Mouse (Mus musculus): ENCODE measurements around the gene Trpc3. TPM values are rescaled to one million over a fixed set of nuclear protein-coding genes. Genes with fewer than 3 reads are reported as not detected.
"Not testable (repeated sequence)": the region's sequence is repeated elsewhere in the genome, so short reads cannot be mapped to it uniquely, and the experiment has no call there.

Gene Trpc3
- polyA plus RNA-seq, 1 experiment from 2014 or later, result 9.2 TPM

GRCm38 (mm10) chr3:36613908-36614255 lies 76.1 kb downstream of the Trpc3 start:
- no peak overlapping the region for H3K27ac ChIP-seq (ENCODE audit: low read depth, low read length)
- no peaks in the 10 kb centered on the region for H3K4me1 ChIP-seq (ENCODE audit: control insufficient read depth, insufficient read depth, low read length)
- H3K36me3 ChIP-seq (ENCODE audit: control insufficient read depth, insufficient read depth, low read length), result no peaks in the 10 kb centered on the region; the same call in 1 of the 2 replicates
- H3K9me3 ChIP-seq (ENCODE audit: control insufficient read depth, low read length), result no peaks in the 10 kb centered on the region
- no peak for ATAC-seq (ENCODE audit: low FRiP score, low TSS enrichment)
- no peak overlapping the region for H3K4me3 ChIP-seq (ENCODE audit: low read length)
- peak overlapping the region; percentile 69; the same call in 1 of the 2 replicates for H3K4me2 ChIP-seq (replicated peaks; ENCODE audit: low read depth, low read length)
- no peak overlapping the region for H3K9ac ChIP-seq (ENCODE audit: low read depth, low read length)
- no peaks in the 10 kb centered on the region for H3K27me3 ChIP-seq (ENCODE audit: control insufficient read depth, insufficient read depth, low read length)
- WGBS, result 58% methylated on average over 5 of the region's 5 CpGs

- peak within 1 kb of the TSS; percentile 66 for H3K4me3 ChIP-seq (ENCODE audit: low read length)
- peak within 1 kb of the TSS; percentile 69 for H3K9ac ChIP-seq (ENCODE audit: low read depth, low read length)
- ATAC-seq (ENCODE audit: low FRiP score, low TSS enrichment), result peak; percentile 99
- no peaks in the 10 kb centered on the region for H3K27me3 ChIP-seq (ENCODE audit: control insufficient read depth, insufficient read depth, low read length)
- 3% methylated on average over 38 of the region's 38 CpGs for WGBS
- H3K27ac ChIP-seq (ENCODE audit: low read depth, low read length), result no peak within 1 kb of the TSS
- no peaks in the 10 kb centered on the region; the same call in 1 of the 2 replicates for H3K36me3 ChIP-seq (ENCODE audit: control insufficient read depth, insufficient read depth, low read length)
- H3K4me1 ChIP-seq (ENCODE audit: control insufficient read depth, insufficient read depth, low read length), result no peaks in the 10 kb centered on the region
- H3K4me2 ChIP-seq (replicated peaks; ENCODE audit: low read depth, low read length), result peak within 1 kb of the TSS; percentile 69
- H3K9me3 ChIP-seq (ENCODE audit: control insufficient read depth, low read length), result no peaks in the 10 kb centered on the region
Measured at GRCm38 (mm10) chr3:36613202-36613907, 76.6 kb downstream of the Trpc3 start, which contains the start of gene Bbs7. Bbs7 (minus strand) TSS chr3:36613477.

GRCm38 (mm10) chr3:36612687-36613086 lies 77.3 kb downstream of the Trpc3 start:
- no peaks in the 10 kb centered on the region; the same call in 1 of the 2 replicates for H3K36me3 ChIP-seq (ENCODE audit: control insufficient read depth, insufficient read depth, low read length)
- no peaks in the 10 kb centered on the region for H3K4me1 ChIP-seq (ENCODE audit: control insufficient read depth, insufficient read depth, low read length)
- peak overlapping the region; percentile 69 for H3K9ac ChIP-seq (ENCODE audit: low read depth, low read length)
- peak; percentile 41 for ATAC-seq (ENCODE audit: low FRiP score, low TSS enrichment)
- H3K27me3 ChIP-seq (ENCODE audit: control insufficient read depth, insufficient read depth, low read length), result no peaks in the 10 kb centered on the region
- H3K4me2 ChIP-seq (replicated peaks; ENCODE audit: low read depth, low read length), result peak overlapping the region; percentile 69
- H3K27ac ChIP-seq (ENCODE audit: low read depth, low read length), result no peak overlapping the region
- peak overlapping the region; percentile 66 for H3K4me3 ChIP-seq (ENCODE audit: low read length)
- no peaks in the 10 kb centered on the region for H3K9me3 ChIP-seq (ENCODE audit: control insufficient read depth, low read length)
- 4% methylated on average over 6 of the region's 6 CpGs for WGBS

- Histone ChIP-seq H3K4me3 (ENCODE audit: low read length) (no peak overlapping the region), H3K9me3 (ENCODE audit: control insufficient read depth, low read length) (no peaks in the 10 kb centered on the region), H3K9ac (ENCODE audit: low read depth, low read length) (no peak overlapping the region), H3K27ac (ENCODE audit: low read depth, low read length) (no peak overlapping the region), H3K4me2 (replicated peaks; ENCODE audit: low read depth, low read length) (no peak overlapping the region), H3K4me1 (ENCODE audit: control insufficient read depth, insufficient read depth, low read length) (no peaks in the 10 kb centered on the region), H3K27me3 (ENCODE audit: control insufficient read depth, insufficient read depth, low read length) (no peaks in the 10 kb centered on the region), H3K36me3 (ENCODE audit: control insufficient read depth, insufficient read depth, low read length) (peaks cover 3% of the 10 kb centered on the region; the same call in 1 of the 2 replicates)
- 85% methylated on average over 7 of the region's 7 CpGs for WGBS
- ATAC-seq (ENCODE audit: low FRiP score, low TSS enrichment), result no peak
Measured at GRCm38 (mm10) chr3:36605894-36606783, 83.8 kb downstream of the Trpc3 start.

GRCm38 (mm10) chr3:36599773-36600172 lies 90.2 kb downstream of the Trpc3 start:
- H3K4me2 ChIP-seq (replicated peaks; ENCODE audit: low read depth, low read length); H3K36me3 ChIP-seq (ENCODE audit: control insufficient read depth, insufficient read depth, low read length); H3K27ac ChIP-seq (ENCODE audit: low read depth, low read length); H3K4me3 ChIP-seq (ENCODE audit: low read length); ATAC-seq (ENCODE audit: low FRiP score, low TSS enrichment); H3K9me3 ChIP-seq (ENCODE audit: control insufficient read depth, low read length); H3K9ac ChIP-seq (ENCODE audit: low read depth, low read length); H3K27me3 ChIP-seq (ENCODE audit: control insufficient read depth, insufficient read depth, low read length); H3K4me1 ChIP-seq (ENCODE audit: control insufficient read depth, insufficient read depth, low read length): not testable (repeated sequence)
- WGBS, result 93% methylated on average over 8 of the region's 9 CpGs

GRCm38 (mm10) chr3:36598811-36599210 lies 91.2 kb downstream of the Trpc3 start:
- ATAC-seq (ENCODE audit: low FRiP score, low TSS enrichment), result no peak
- Histone ChIP-seq H3K27me3 (ENCODE audit: control insufficient read depth, insufficient read depth, low read length) (no peaks in the 10 kb centered on the region), H3K4me1 (ENCODE audit: control insufficient read depth, insufficient read depth, low read length) (no peaks in the 10 kb centered on the region), H3K36me3 (ENCODE audit: control insufficient read depth, insufficient read depth, low read length) (no peaks in the 10 kb centered on the region; the same call in 1 of the 2 replicates), H3K4me3 (ENCODE audit: low read length) (no peak overlapping the region), H3K27ac (ENCODE audit: low read depth, low read length) (no peak overlapping the region), H3K9me3 (ENCODE audit: control insufficient read depth, low read length) (no peaks in the 10 kb centered on the region), H3K4me2 (replicated peaks; ENCODE audit: low read depth, low read length) (no peak overlapping the region), H3K9ac (ENCODE audit: low read depth, low read length) (no peak overlapping the region)
- 71% methylated on average over 3 of the region's 3 CpGs for WGBS

GRCm38 (mm10) chr3:36571827-36572378 lies 118.1 kb downstream of the Trpc3 start, which contains the start of gene Ccna2:
Ccna2 (minus strand) TSS chr3:36572150.
- H3K4me1 ChIP-seq (ENCODE audit: control insufficient read depth, insufficient read depth, low read length), result peaks cover 16% of the 10 kb centered on the region
- WGBS, result under 1% methylated on average over 60 of the region's 60 CpGs
- H3K27ac ChIP-seq (ENCODE audit: low read depth, low read length), result peak within 1 kb of the TSS; percentile 80
- no peaks in the 10 kb centered on the region for H3K9me3 ChIP-seq (ENCODE audit: control insufficient read depth, low read length)
- H3K4me3 ChIP-seq (ENCODE audit: low read length), result peak within 1 kb of the TSS; percentile 90
- peak within 1 kb of the TSS; percentile 92 for H3K9ac ChIP-seq (ENCODE audit: low read depth, low read length)
- peak within 1 kb of the TSS; percentile 70 for H3K4me2 ChIP-seq (replicated peaks; ENCODE audit: low read depth, low read length)
- peak; percentile 100 for ATAC-seq (ENCODE audit: low FRiP score, low TSS enrichment)
- peaks cover 35% of the 10 kb centered on the region for H3K36me3 ChIP-seq (ENCODE audit: control insufficient read depth, insufficient read depth, low read length)
- no peaks in the 10 kb centered on the region for H3K27me3 ChIP-seq (ENCODE audit: control insufficient read depth, insufficient read depth, low read length)

- Histone ChIP-seq H3K4me1 (ENCODE audit: control insufficient read depth, insufficient read depth, low read length) (peaks cover 16% of the 10 kb centered on the region), H3K4me2 (replicated peaks; ENCODE audit: low read depth, low read length) (peak overlapping the region; percentile 70), H3K4me3 (ENCODE audit: low read length) (peak overlapping the region; percentile 90), H3K27me3 (ENCODE audit: control insufficient read depth, insufficient read depth, low read length) (no peaks in the 10 kb centered on the region), H3K27ac (ENCODE audit: low read depth, low read length) (peak overlapping the region; percentile 80), H3K36me3 (ENCODE audit: control insufficient read depth, insufficient read depth, low read length) (peaks cover 40% of the 10 kb centered on the region), H3K9ac (ENCODE audit: low read depth, low read length) (peak overlapping the region; percentile 92), H3K9me3 (ENCODE audit: control insufficient read depth, low read length) (no peaks in the 10 kb centered on the region)
- under 1% methylated on average over 40 of the region's 46 CpGs for WGBS
- ATAC-seq (ENCODE audit: low FRiP score, low TSS enrichment), result peak; percentile 51
Measured at GRCm38 (mm10) chr3:36571361-36571826, 118.6 kb downstream of the Trpc3 start.
